Mouse (Mus musculus): ENCODE data around the gene Tchh. TPM values are rescaled to one million over a fixed set of nuclear protein-coding genes. Genes with fewer than 3 reads are reported as not detected.
"Not testable (repeated sequence)": the region's sequence is repeated elsewhere in the genome, so short reads cannot be mapped to it uniquely, and the experiment has no call there.

The Tchh gene
- polyA plus RNA-seq, 1 experiment from 2014 or later, result 5.7 TPM

- no peak for ATAC-seq (ENCODE audit: low FRiP score, low TSS enrichment)
- Histone ChIP-seq H3K9me3 (ENCODE audit: low read length) (no peaks in the 10 kb centered on the region), H3K4me1 (ENCODE audit: insufficient read depth, low read length) (peaks cover 29% of the 10 kb centered on the region), H3K9ac (replicated peaks; ENCODE audit: low read length) (peak overlapping the region; percentile 63), H3K4me2 (replicated peaks; ENCODE audit: low read depth, low read length) (peak overlapping the region; percentile 67), H3K36me3 (ENCODE audit: insufficient read depth, low read length) (no peaks in the 10 kb centered on the region), H3K27me3 (ENCODE audit: insufficient read depth, low read length) (peaks cover 24% of the 10 kb centered on the region), H3K27ac (ENCODE audit: low read length) (no peak overlapping the region), H3K4me3 (ENCODE audit: low read length) (peak overlapping the region; percentile 57)
- 1% methylated on average over 54 of the region's 54 CpGs for WGBS
Measured at GRCm38 (mm10) chr3:93446128-93446755, 4.1 kb downstream of the Tchh start.

- not testable (repeated sequence) for H3K9me3 ChIP-seq (ENCODE audit: low read length); ATAC-seq (ENCODE audit: low FRiP score, low TSS enrichment); H3K36me3 ChIP-seq (ENCODE audit: insufficient read depth, low read length); H3K27ac ChIP-seq (ENCODE audit: low read length)
- Histone ChIP-seq H3K4me3 (ENCODE audit: low read length) (peak overlapping the region; percentile 57), H3K4me1 (ENCODE audit: insufficient read depth, low read length) (peaks cover 29% of the 10 kb centered on the region), H3K4me2 (replicated peaks; ENCODE audit: low read depth, low read length) (peak overlapping the region; percentile 67), H3K9ac (replicated peaks; ENCODE audit: low read length) (peak overlapping the region; percentile 63), H3K27me3 (ENCODE audit: insufficient read depth, low read length) (peaks cover 26% of the 10 kb centered on the region)
- under 1% methylated on average over 32 of the region's 32 CpGs for WGBS
Measured at GRCm38 (mm10) chr3:93446756-93447137, 4.6 kb downstream of the Tchh start.

GRCm38 (mm10) chr3:93447138-93447841 lies 5.2 kb downstream of the Tchh start:
- H3K27me3 ChIP-seq (ENCODE audit: insufficient read depth, low read length), result peaks cover 26% of the 10 kb centered on the region
- no peaks in the 10 kb centered on the region for H3K9me3 ChIP-seq (ENCODE audit: low read length)
- whole genome bisulfite sequencing, result under 1% methylated on average over 59 of the region's 59 CpGs

GRCm38 (mm10) chr3:93466556-93466955 lies 24.4 kb downstream of the Tchh start:
- H3K27me3 ChIP-seq (ENCODE audit: insufficient read depth, low read length), result no peaks in the 10 kb centered on the region
- 0 out of 2 replicates have a peak, but pooled peaks cover 4% of the 10 kb centered on the region for H3K4me1 ChIP-seq (ENCODE audit: insufficient read depth, low read length)
- no peak for ATAC-seq (ENCODE audit: low FRiP score, low TSS enrichment)
- H3K9ac ChIP-seq (replicated peaks; ENCODE audit: low read length), result no peak overlapping the region
- WGBS, result 61% methylated on average over 3 of the region's 3 CpGs
- H3K36me3 ChIP-seq (ENCODE audit: insufficient read depth, low read length), result no peaks in the 10 kb centered on the region
- no peak overlapping the region for H3K4me3 ChIP-seq (ENCODE audit: low read length)
- no peak overlapping the region for H3K4me2 ChIP-seq (replicated peaks; ENCODE audit: low read depth, low read length)
- no peaks in the 10 kb centered on the region for H3K9me3 ChIP-seq (ENCODE audit: low read length)
- no peak overlapping the region for H3K27ac ChIP-seq (ENCODE audit: low read length)

More at GRCm38 (mm10) chr3:93447138-93447841, 5.2 kb downstream of the Tchh start:
- Histone ChIP-seq H3K36me3 (ENCODE audit: insufficient read depth, low read length) (no peaks in the 10 kb centered on the region), H3K27ac (ENCODE audit: low read length) (0 out of 2 replicates have a peak overlapping the region, but pooled peaks have one; percentile 41), H3K4me2 (replicated peaks; ENCODE audit: low read depth, low read length) (peak overlapping the region; percentile 67), H3K4me3 (ENCODE audit: low read length) (peak overlapping the region; percentile 57), H3K9ac (replicated peaks; ENCODE audit: low read length) (peak overlapping the region; percentile 63), H3K4me1 (ENCODE audit: insufficient read depth, low read length) (peaks cover 29% of the 10 kb centered on the region)
- peak; percentile 71 for ATAC-seq (ENCODE audit: low FRiP score, low TSS enrichment)

GRCm38 (mm10) chr3:93467130-93467529 lies 25.0 kb downstream of the Tchh start:
- Histone ChIP-seq H3K9me3 (ENCODE audit: low read length) (no peaks in the 10 kb centered on the region), H3K4me2 (replicated peaks; ENCODE audit: low read depth, low read length) (no peak overlapping the region), H3K9ac (replicated peaks; ENCODE audit: low read length) (no peak overlapping the region), H3K27me3 (ENCODE audit: insufficient read depth, low read length) (no peaks in the 10 kb centered on the region), H3K4me3 (ENCODE audit: low read length) (no peak overlapping the region), H3K4me1 (ENCODE audit: insufficient read depth, low read length) (0 out of 2 replicates have a peak, but pooled peaks cover 4% of the 10 kb centered on the region), H3K36me3 (ENCODE audit: insufficient read depth, low read length) (no peaks in the 10 kb centered on the region), H3K27ac (ENCODE audit: low read length) (no peak overlapping the region)
- ATAC-seq (ENCODE audit: low FRiP score, low TSS enrichment), result no peak
- WGBS, result 77% methylated on average over 4 of the region's 4 CpGs

- H3K27ac ChIP-seq (ENCODE audit: low read length), result no peak within 1 kb of the TSS
- ATAC-seq (ENCODE audit: low FRiP score, low TSS enrichment), result peak; percentile 82
- WGBS, result 10% methylated on average over 5 of the region's 5 CpGs
Measured at GRCm38 (mm10) chr3:93468561-93468960, 26.4 kb downstream of the Tchh start, which contains the start of gene Tchhl1. Gene Tchhl1 (plus strand): TSS chr3:93468754.

GRCm38 (mm10) chr3:93469629-93470028 lies 27.5 kb downstream of the Tchh start:
- ATAC-seq (ENCODE audit: low FRiP score, low TSS enrichment), result no peak
- no peak overlapping the region for H3K9ac ChIP-seq (replicated peaks; ENCODE audit: low read length)
- H3K27me3 ChIP-seq (ENCODE audit: insufficient read depth, low read length), result no peaks in the 10 kb centered on the region
- no peak overlapping the region for H3K4me2 ChIP-seq (replicated peaks; ENCODE audit: low read depth, low read length)
- 0 out of 2 replicates have a peak, but pooled peaks cover 4% of the 10 kb centered on the region for H3K4me1 ChIP-seq (ENCODE audit: insufficient read depth, low read length)
- no peaks in the 10 kb centered on the region for H3K9me3 ChIP-seq (ENCODE audit: low read length)
- no peak overlapping the region for H3K27ac ChIP-seq (ENCODE audit: low read length)
- no peak overlapping the region for H3K4me3 ChIP-seq (ENCODE audit: low read length)
- H3K36me3 ChIP-seq (ENCODE audit: insufficient read depth, low read length), result no peaks in the 10 kb centered on the region
- 70% methylated on average over 3 of the region's 3 CpGs for WGBS

More at GRCm38 (mm10) chr3:93468561-93468960, 26.4 kb downstream of the Tchh start, which contains the start of gene Tchhl1:
- Histone ChIP-seq H3K4me3 (ENCODE audit: low read length) (no peak within 1 kb of the TSS), H3K27me3 (ENCODE audit: insufficient read depth, low read length) (no peaks in the 10 kb centered on the region), H3K36me3 (ENCODE audit: insufficient read depth, low read length) (no peaks in the 10 kb centered on the region), H3K4me1 (ENCODE audit: insufficient read depth, low read length) (0 out of 2 replicates have a peak, but pooled peaks cover 4% of the 10 kb centered on the region), H3K9me3 (ENCODE audit: low read length) (no peaks in the 10 kb centered on the region), H3K4me2 (replicated peaks; ENCODE audit: low read depth, low read length) (no peak within 1 kb of the TSS), H3K9ac (replicated peaks; ENCODE audit: low read length) (no peak within 1 kb of the TSS)

DNA sequence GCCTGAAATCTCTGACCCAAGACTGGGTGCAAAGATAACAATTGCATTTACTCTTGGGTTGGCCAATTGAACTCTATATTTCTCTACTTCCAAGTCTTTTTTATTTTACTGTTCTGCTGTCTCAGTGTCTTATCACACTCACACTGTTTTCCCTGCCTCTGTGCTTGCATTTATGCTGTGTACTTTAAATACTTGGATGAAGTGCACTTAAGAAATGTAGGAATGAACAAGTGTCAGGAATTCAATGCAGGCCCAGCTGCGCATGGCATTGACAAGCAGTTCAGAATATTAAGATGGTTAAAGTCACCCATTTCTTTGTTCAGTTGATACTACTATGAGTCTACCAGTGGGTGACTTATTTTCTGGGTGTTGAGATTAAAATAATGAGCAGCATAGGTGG lies 37.9 kb downstream of the Tchh start:
- ATAC-seq (ENCODE audit: low FRiP score, low TSS enrichment), result no peak
- no peaks in the 10 kb centered on the region for H3K27me3 ChIP-seq (ENCODE audit: insufficient read depth, low read length)
- WGBS, result 89% methylated on average over 1 of the region's 1 CpGs
- H3K4me3 ChIP-seq (ENCODE audit: low read length), result no peak overlapping the region
- no peaks in the 10 kb centered on the region for H3K36me3 ChIP-seq (ENCODE audit: insufficient read depth, low read length)
- H3K4me2 ChIP-seq (replicated peaks; ENCODE audit: low read depth, low read length), result no peak overlapping the region
- no peak overlapping the region for H3K9ac ChIP-seq (replicated peaks; ENCODE audit: low read length)
- H3K27ac ChIP-seq (ENCODE audit: low read length), result no peak overlapping the region
- H3K9me3 ChIP-seq (ENCODE audit: low read length), result peaks cover 7% of the 10 kb centered on the region; the same call in 1 of the 2 replicates
- no peaks in the 10 kb centered on the region for H3K4me1 ChIP-seq (ENCODE audit: insufficient read depth, low read length)

- Histone ChIP-seq H3K9ac (replicated peaks; ENCODE audit: low read length) (no peak overlapping the region), H3K36me3 (ENCODE audit: insufficient read depth, low read length) (no peaks in the 10 kb centered on the region)
- no peak for ATAC-seq (ENCODE audit: low FRiP score, low TSS enrichment)
Measured at GRCm38 (mm10) chr3:93481982-93482616, 40.0 kb downstream of the Tchh start.

More at GRCm38 (mm10) chr3:93481982-93482616, 40.0 kb downstream of the Tchh start:
- Histone ChIP-seq H3K27ac (ENCODE audit: low read length) (no peak overlapping the region), H3K4me1 (ENCODE audit: insufficient read depth, low read length) (no peaks in the 10 kb centered on the region), H3K4me2 (replicated peaks; ENCODE audit: low read depth, low read length) (no peak overlapping the region), H3K27me3 (ENCODE audit: insufficient read depth, low read length) (no peaks in the 10 kb centered on the region), H3K4me3 (ENCODE audit: low read length) (no peak overlapping the region), H3K9me3 (ENCODE audit: low read length) (peaks cover 7% of the 10 kb centered on the region; the same call in 1 of the 2 replicates)
- WGBS, result 66% methylated on average over 2 of the region's 2 CpGs

Data from kidney, embryonic 16.5 days (tissue).